Mouse (Mus musculus): ENCODE results near the gene Mdm4. TPM values are rescaled to one million over a fixed set of nuclear protein-coding genes. Genes with fewer than 3 reads are reported as not detected.

The Mdm4 gene
- polyA plus RNA-seq, 1 experiment, result 45.9 TPM

- no peak overlapping the region for H3K4me3 ChIP-seq (replicated peaks; ENCODE audit: extremely low read depth, low read depth, low read length)
- TF ChIP-seq CTCF (IDR thresholded peaks at IDR 0.05; ENCODE audit: insufficient read depth, low read length) (no peak), POLR2A (IDR thresholded peaks at IDR 0.05; ENCODE audit: borderline replicate concordance, extremely low read depth, low read depth, low read length) (no peak)
- no peak for DNase-seq
- 53% methylated on average over 16 of the region's 16 CpGs for WGBS
- H3K4me1 ChIP-seq (ENCODE audit: control insufficient read depth, insufficient read depth, low read length), result peaks cover 27% of the 10 kb centered on the region
Measured at GRCm38 (mm10) chr1:133071666-133072381, 41.5 kb upstream of the Mdm4 start.

DNA sequence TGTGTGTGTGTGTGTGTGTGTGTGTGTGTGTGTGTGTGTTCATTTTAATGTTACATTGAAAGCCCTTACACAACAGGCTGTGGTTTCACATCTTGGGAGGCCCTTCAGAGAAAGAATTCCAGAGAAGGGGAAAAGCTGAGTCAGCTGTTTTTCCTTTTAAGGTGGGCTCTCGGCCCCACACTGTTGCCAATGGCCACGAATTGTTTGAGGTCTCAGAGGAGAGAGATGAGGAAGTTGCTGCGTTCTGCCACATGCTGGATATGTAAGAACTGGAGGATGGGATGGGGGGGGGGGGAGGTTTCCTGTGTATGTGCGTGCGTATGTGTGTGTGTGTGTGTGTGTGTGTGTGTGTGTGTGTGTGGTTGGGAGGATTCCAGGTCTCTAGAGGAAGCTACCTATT lies 39.8 kb upstream of the Mdm4 start:
- TF ChIP-seq CTCF (IDR thresholded peaks at IDR 0.05; ENCODE audit: insufficient read depth, low read length), result no peak
- no peak for TF ChIP-seq POLR2A (IDR thresholded peaks at IDR 0.05; ENCODE audit: borderline replicate concordance, extremely low read depth, low read depth, low read length)
- H3K4me1 ChIP-seq (ENCODE audit: control insufficient read depth, insufficient read depth, low read length), result peaks cover 23% of the 10 kb centered on the region
- 14% methylated on average over 5 of the region's 5 CpGs for whole genome bisulfite sequencing
- H3K4me3 ChIP-seq (replicated peaks; ENCODE audit: extremely low read depth, low read depth, low read length), result no peak overlapping the region
- no peak for DNase-seq

- H3K4me1 ChIP-seq (ENCODE audit: control insufficient read depth, insufficient read depth, low read length), result peaks cover 23% of the 10 kb centered on the region
- 47% methylated on average over 12 of the region's 12 CpGs for WGBS
- H3K4me3 ChIP-seq (replicated peaks; ENCODE audit: extremely low read depth, low read depth, low read length), result no peak overlapping the region
- TF ChIP-seq POLR2A (IDR thresholded peaks at IDR 0.05; ENCODE audit: borderline replicate concordance, extremely low read depth, low read depth, low read length), result no peak
- TF ChIP-seq CTCF (IDR thresholded peaks at IDR 0.05; ENCODE audit: insufficient read depth, low read length), result no peak
- no peak for DNase-seq
Measured at GRCm38 (mm10) chr1:133069275-133070120, 39.1 kb upstream of the Mdm4 start.

- Histone ChIP-seq H3K4me1 (ENCODE audit: control insufficient read depth, insufficient read depth, low read length) (peaks cover 23% of the 10 kb centered on the region), H3K4me3 (replicated peaks; ENCODE audit: extremely low read depth, low read depth, low read length) (no peak overlapping the region)
- TF ChIP-seq CTCF (IDR thresholded peaks at IDR 0.05; ENCODE audit: insufficient read depth, low read length), result no peak
- no peak for TF ChIP-seq POLR2A (IDR thresholded peaks at IDR 0.05; ENCODE audit: borderline replicate concordance, extremely low read depth, low read depth, low read length)
- 81% methylated on average over 15 of the region's 15 CpGs for WGBS
- no peak for DNase-seq
Measured at GRCm38 (mm10) chr1:133068669-133069274, 38.4 kb upstream of the Mdm4 start.

GRCm38 (mm10) chr1:133068268-133068667 lies 37.9 kb upstream of the Mdm4 start:
- Histone ChIP-seq H3K4me1 (ENCODE audit: control insufficient read depth, insufficient read depth, low read length) (peaks cover 23% of the 10 kb centered on the region), H3K4me3 (replicated peaks; ENCODE audit: extremely low read depth, low read depth, low read length) (no peak overlapping the region)
- WGBS, result 49% methylated on average over 5 of the region's 5 CpGs
- TF ChIP-seq POLR2A (IDR thresholded peaks at IDR 0.05; ENCODE audit: borderline replicate concordance, extremely low read depth, low read depth, low read length) (no peak), CTCF (IDR thresholded peaks at IDR 0.05; ENCODE audit: insufficient read depth, low read length) (no peak)
- no peak for DNase-seq

GRCm38 (mm10) chr1:133063164-133063563 lies 32.8 kb upstream of the Mdm4 start:
- 76% methylated on average over 6 of the region's 6 CpGs for WGBS
- H3K4me1 ChIP-seq (ENCODE audit: control insufficient read depth, insufficient read depth, low read length), result peaks cover 2% of the 10 kb centered on the region; the same call in 1 of the 2 replicates
- no peak for TF ChIP-seq POLR2A (IDR thresholded peaks at IDR 0.05; ENCODE audit: borderline replicate concordance, extremely low read depth, low read depth, low read length)
- TF ChIP-seq CTCF (IDR thresholded peaks at IDR 0.05; ENCODE audit: insufficient read depth, low read length), result no peak
- no peak overlapping the region for H3K4me3 ChIP-seq (replicated peaks; ENCODE audit: extremely low read depth, low read depth, low read length)
- no peak for DNase-seq

DNA sequence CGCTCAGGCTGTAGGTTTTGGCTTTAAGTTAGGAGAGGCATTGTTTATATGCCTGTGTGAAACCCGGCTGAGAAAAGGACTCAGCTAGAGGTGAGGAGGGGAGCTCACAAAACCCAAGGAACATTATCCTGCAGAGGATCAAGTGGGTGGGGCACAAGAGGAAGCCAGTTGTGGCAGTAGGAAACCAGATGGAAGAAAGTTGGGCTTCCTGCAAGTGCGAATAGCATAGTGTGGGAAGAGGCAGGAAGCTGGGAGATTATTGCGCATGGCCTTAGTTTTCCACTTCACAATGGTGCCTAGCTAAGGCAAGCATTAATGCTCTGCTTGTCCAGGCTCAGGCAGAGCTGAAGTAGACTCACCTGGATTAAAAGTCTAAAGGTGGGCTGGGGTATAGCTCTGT lies 30.3 kb upstream of the Mdm4 start:
- TF ChIP-seq CTCF (IDR thresholded peaks at IDR 0.05; ENCODE audit: insufficient read depth, low read length), result no peak
- TF ChIP-seq POLR2A (IDR thresholded peaks at IDR 0.05; ENCODE audit: borderline replicate concordance, extremely low read depth, low read depth, low read length), result no peak
- DNase-seq, result no peak
- Histone ChIP-seq H3K4me1 (ENCODE audit: control insufficient read depth, insufficient read depth, low read length) (peaks cover 8% of the 10 kb centered on the region), H3K4me3 (replicated peaks; ENCODE audit: extremely low read depth, low read depth, low read length) (no peak overlapping the region)
- 45% methylated on average over 4 of the region's 4 CpGs for WGBS

DNA sequence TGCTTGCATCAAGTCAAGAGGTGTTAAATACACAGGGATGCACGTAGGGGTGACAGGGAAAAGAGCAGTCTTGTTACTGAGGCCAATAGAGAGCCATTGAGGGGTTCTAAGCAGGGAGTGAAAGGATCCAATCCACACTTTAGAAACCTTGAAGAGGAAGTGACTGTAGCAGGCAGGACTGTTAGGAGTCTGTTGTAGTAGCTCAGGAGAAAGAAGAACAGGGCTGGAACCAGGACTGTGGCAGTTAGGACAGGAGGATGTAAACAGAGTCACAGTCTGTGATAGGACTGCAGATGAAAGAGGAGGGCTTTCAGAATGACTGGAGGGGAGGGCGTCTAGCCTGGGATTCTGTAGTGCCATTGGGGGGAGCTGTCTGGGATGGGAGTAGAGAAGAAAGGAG lies 29.2 kb upstream of the Mdm4 start:
- Histone ChIP-seq H3K4me1 (ENCODE audit: control insufficient read depth, insufficient read depth, low read length) (peaks cover 10% of the 10 kb centered on the region), H3K4me3 (replicated peaks; ENCODE audit: extremely low read depth, low read depth, low read length) (no peak overlapping the region)
- WGBS, result 42% methylated on average over 2 of the region's 2 CpGs
- TF ChIP-seq CTCF (IDR thresholded peaks at IDR 0.05; ENCODE audit: insufficient read depth, low read length), result no peak
- no peak for TF ChIP-seq POLR2A (IDR thresholded peaks at IDR 0.05; ENCODE audit: borderline replicate concordance, extremely low read depth, low read depth, low read length)
- no peak for DNase-seq

- TF ChIP-seq CTCF (IDR thresholded peaks at IDR 0.05; ENCODE audit: insufficient read depth, low read length) (no peak), POLR2A (IDR thresholded peaks at IDR 0.05; ENCODE audit: borderline replicate concordance, extremely low read depth, low read depth, low read length) (no peak)
- DNase-seq, result no peak
- Histone ChIP-seq H3K4me1 (ENCODE audit: control insufficient read depth, insufficient read depth, low read length) (peaks cover 13% of the 10 kb centered on the region), H3K4me3 (replicated peaks; ENCODE audit: extremely low read depth, low read depth, low read length) (no peak overlapping the region)
- WGBS, result 33% methylated on average over 7 of the region's 7 CpGs
Measured at GRCm38 (mm10) chr1:133057345-133058034, 27.1 kb upstream of the Mdm4 start.

All from lung, adult 2 months (tissue).